Mouse (Mus musculus) adrenal gland, adult 18-20 months (tissue): ENCODE data around the gene Gm49321. TPM values are rescaled to one million over a fixed set of nuclear protein-coding genes. Genes with fewer than 3 reads are reported as not detected.
A peak's percentile ranks its signal among the peaks of the same experiment; 100 is the strongest.

ENCODE experiments used
- DNase-seq, 2 experiments: peaks; one replicate each; pipeline ENCODE4 v3.0.0; 2021 to 2022; ENCODE audit warnings: low spot score in 2 of 2
- long read RNA-seq, 2 experiments: library from polyadenylated mRNA; stranded (forward); transcript quantifications; one replicate each; pipeline ENCODE4 v2.0.0; 2021
- total RNA-seq, 2 experiments: library from RNA; stranded (reverse); gene quantifications; 1 replicate in 1 of 2; 2 replicates in 1 of 2; pipeline ENCODE4 v1.2.3; 2021

Gene Gm49321
- total RNA-seq = 1 to 10 TPM; 6.5 to 9.2 TPM
- long read RNA-seq, experiment 1 = 0 reads
- long read RNA-seq, experiment 2 = 0 reads

GRCm38 (mm10) chr12:73937353-73937752, at the start of gene Gm49321:
Gm49321 (plus strand) TSS chr12:73937653.
- DNase-seq = no peak

- no peak for DNase-seq
Observed at GRCm38 (mm10) chr12:73888003-73888783, 49.3 kb upstream of the Gm49321 start.

DNA sequence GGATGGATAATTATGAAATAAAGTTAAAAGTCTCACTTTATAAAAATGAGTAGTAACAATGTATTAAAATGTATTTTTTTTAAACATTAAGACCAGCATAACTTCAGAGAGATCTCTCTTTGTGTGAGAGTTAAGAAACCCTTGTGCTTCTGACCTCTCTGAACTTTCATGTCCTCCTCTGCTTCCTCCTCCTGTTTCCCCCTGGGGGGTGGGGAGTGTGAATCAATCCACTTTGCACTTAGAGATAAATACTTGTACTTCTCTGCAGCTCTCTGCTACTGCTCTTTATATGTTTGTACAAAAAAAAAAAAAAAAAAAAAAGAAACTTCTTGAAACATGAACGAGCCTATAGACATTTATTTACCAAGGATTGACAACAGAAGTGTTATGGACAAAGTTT, 47.9 kb upstream of the Gm49321 start:
- no peak for DNase-seq

- no peak for DNase-seq
Observed at GRCm38 (mm10) chr12:73890086-73890485, 47.4 kb upstream of the Gm49321 start.

GRCm38 (mm10) chr12:73892616-73893015, 44.8 kb upstream of the Gm49321 start:
- no peak for DNase-seq

DNA sequence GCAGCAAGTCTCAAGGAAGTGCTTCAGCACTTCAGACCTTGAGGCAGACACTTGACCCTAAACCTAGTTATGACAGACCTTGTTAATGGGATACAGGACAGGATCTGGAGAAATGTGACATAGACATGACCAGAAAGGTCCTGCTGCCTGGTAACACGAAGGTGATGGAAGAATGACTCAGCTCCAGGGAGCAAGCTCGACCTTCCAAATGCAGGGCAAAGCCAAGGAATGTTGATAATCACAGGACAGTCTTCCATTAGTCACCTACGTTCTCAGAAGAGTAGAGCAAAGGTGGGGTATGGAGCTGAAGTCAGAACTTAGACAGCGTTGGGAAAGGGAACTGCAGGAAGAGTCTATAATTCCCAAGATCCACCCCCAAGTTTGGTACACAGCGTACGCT, 42.6 kb upstream of the Gm49321 start:
- no peak for DNase-seq

- DNase-seq = no peak
Observed at GRCm38 (mm10) chr12:73895674-73896073, 41.8 kb upstream of the Gm49321 start.

DNA sequence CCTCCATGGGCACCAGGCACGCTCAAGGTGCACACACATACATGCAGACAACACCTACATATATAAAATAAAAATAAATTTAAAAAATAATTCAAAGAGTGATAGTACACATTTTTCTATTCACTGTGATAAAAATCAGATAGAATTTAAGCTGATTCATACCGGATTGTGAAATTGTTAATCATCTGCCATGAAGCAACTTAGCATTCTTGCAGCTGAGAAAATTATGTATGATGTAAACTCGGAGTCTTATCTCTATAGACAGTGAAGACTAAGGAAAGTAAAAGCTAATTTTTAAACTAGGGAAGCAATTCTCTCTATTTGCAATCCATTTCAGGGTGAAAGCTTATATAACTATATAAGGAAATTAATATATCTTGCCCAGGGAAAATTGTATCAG, 41.0 kb upstream of the Gm49321 start:
- DNase-seq = no peak

- DNase-seq = no peak
Observed at GRCm38 (mm10) chr12:73898281-73898680, 39.2 kb upstream of the Gm49321 start.

DNA sequence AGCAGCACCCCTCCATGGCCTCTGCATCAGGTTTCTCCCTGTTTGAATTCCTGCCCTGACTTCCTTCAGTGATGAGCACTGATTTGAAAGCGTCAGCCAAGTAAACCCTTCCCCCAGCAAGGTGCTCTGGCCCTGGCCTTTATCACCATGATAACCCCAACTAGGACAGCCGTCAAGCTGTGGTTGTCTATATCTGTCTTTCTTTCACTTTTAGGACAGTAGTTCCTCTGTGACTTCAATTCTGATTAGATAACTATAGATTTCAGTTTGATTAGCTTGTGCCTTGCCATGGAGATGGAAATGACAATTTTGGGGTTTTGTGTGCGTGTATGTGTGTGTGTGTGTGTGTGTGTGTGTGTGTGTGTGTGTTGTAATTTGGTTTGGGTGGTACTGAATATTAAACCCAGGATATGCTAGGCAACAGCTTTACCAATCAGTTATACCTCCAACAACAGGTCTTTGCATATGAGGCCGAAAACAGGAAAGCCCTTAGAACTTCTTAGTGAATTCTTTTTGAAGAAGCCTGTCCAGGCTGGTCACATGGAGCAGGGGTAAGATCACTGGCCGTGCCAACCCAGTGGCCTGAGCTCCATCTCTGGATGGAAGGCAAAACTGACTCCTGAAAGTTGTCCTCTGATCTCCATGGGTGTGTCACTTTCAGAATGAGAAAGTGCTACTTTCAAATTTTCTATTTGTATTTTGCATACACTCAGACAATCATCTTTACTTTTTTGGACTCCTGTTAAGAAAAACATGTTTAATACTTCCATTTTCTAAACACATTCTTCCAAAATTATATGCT, 33.1 kb upstream of the Gm49321 start:
- no peak for DNase-seq

- peak in 1 of 2 experiments; percentile 17 for DNase-seq
Observed at GRCm38 (mm10) chr12:73905041-73905440, 32.4 kb upstream of the Gm49321 start.

GRCm38 (mm10) chr12:73905555-73905954, 31.9 kb upstream of the Gm49321 start:
- DNase-seq = no peak

DNA sequence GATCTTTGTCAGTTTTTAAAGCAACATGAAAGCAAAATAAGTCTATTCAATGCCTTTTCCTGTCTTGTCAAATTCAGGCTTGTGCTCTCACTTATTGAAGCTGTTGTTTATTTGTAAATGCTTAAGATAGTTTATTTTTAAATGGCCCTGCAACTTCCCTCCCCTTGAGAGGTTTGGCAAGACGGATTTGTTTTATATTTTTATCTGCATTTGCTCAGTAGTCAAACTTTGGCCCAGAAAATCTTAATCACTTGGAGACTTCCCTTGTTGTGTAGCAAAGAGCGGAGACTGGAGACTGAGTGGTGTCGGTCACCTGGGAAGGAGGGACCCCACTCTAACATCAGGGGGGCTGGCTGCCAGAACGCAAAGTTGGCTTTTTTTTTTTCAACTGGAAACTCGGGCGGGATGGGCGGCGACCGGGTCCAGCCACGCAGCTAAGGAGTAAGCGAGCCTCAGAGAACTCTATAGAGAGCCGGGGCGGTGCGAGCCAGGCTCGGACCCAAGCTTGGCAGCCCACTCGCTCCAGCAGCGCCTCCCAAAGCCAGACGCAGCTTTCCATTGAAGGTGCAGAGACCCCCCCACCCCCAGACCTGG, 30.3 kb upstream of the Gm49321 start:
- no peak for DNase-seq

DNA sequence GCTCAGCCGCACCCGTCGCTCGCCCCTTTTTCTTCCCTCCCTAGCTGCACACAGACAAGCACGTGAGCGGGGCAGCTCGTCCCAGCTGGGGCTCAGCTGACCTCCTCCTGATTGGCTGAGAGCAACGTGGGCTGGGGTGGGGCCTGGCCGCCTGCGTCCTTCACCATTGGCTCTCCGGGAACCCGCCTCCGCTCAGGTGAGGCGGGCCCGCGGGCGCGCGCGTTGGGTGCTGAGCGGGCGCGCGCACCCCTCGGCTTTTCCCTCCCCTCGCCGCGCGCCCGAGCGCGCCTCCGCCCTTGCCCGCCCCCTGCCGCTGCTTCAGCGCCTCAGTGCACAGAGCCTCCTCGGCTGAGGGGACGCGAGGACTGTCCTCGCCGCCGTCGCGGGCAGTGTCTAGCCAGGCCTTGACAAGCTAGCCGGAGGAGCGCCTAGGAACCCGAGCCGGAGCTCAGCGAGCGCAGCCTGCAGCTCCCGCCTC, 29.7 kb upstream of the Gm49321 start:
- DNase-seq = peak; percentile 92 to 94

DNA sequence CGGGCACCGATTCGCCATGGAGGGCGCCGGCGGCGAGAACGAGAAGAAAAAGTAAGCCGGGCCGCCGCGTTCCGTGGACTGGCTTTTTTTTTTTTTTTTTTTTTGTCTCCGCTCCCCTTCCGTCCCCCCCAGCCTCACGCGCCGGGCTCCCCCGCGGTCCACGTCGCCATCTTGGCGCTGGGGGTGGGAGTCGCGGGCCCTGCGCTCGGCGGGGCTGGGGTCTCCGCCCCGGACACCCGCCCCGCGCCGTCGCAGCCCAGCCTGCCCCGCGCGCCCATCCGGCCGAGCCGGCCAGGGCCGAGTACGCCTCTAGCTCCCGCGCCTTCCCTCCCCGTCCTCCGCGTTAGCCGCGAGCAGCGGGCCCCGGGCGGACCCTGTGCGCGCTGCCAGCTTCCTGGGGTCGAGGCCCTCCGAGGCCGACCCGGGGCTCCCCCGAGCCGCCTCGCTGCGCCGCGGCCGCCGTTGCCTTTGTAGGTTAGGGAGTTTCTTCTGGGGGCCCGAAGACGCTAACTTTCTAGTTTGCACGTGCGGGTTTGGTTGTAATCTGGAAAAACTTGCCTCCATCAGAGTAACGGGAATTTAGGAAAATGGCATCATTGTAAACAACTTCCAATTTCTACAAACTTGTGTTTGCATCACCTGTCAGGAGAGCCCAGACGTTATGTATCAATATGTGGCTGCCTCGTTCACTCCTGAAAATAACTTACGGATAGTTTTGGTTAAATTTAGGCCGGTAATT, 29.0 kb upstream of the Gm49321 start:
- DNase-seq = peak; percentile 61 to 67

DNA sequence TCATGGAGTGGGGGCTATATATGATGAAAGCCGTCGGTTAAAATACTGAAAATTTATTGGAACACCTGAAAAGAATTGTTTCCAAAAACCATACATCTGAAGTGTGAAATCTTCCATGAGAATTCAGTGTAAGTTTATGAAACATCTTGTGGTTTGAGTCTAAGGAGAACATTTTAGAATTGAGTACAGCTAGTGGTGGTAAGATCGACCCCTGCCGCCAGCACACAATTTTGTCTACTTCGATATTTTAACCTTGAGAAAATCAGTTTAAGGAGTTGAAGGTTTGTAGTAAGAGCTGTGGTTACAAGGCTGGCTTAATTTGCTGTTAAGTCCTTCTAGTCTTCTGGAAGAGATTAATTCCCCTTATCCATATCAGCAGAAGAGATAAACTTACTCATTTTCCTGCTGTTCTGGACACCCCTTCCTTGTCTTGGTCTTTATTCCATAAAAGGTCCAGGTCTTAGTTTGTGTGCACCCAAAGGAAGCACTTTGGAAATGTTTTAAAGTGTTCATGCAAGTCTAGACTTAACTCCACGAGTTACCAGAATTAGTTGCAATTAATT, 28.4 kb upstream of the Gm49321 start:
- no peak for DNase-seq

GRCm38 (mm10) chr12:73918479-73918878, 19.0 kb upstream of the Gm49321 start:
- DNase-seq = no peak

DNA sequence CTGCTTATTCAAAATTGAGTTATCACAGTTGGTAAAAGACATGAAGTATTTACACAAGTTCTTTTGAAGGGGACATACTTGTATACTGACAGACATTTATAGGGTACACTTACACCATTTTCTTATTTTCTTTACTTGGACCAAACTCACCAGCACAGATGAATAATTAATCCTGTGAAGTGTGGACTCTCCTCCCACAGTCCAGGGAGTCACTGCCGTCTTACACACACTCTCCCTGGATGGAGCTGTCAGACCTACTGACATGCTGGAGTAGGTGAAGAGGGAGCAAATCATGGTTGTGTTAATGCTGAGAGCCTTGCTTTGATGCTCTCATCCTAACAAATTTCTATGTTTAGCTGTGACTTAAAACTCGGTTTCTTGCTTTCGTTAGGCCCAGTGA, 7.2 kb upstream of the Gm49321 start:
- no peak for DNase-seq

- DNase-seq = no peak
Observed at GRCm38 (mm10) chr12:73931274-73931673, 6.2 kb upstream of the Gm49321 start.

DNA sequence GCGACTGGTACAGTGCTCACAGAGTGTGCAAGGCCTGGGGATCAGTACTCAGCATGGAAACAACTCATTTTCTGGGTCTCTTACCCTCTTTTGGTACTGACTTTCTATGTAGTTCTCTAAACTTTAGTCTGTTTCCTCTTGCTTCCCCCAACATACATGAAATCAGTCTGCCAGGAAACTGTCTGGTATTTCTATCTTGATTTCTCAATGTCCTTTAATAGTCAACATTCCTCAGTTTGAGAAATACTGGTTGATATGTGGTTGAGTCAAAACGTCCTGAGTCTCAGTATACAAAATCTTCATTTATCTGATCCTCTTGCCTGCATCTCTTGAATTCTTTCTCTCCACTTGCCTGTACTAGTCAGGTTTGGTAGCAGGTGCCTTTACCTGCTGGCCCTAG, 2.9 kb upstream of the Gm49321 start:
- no peak for DNase-seq

DNA sequence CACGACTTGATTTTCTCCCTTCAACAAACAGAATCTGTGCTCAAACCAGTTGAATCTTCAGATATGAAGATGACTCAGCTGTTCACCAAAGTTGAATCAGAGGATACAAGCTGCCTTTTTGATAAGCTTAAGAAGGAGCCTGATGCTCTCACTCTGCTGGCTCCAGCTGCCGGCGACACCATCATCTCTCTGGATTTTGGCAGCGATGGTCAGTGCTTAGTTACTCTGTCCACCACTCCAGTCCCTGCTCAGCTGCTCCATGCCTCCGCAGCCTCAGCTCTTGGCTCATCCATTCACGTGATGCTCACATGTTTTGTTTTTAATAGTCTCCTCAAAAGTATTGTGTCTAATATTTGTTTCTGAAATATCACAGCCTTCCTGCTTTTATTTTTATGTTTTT, 2.1 kb downstream of the Gm49321 start:
- no peak for DNase-seq
